Mouse (Mus musculus) E14TG2a.4 (cell line): ENCODE measurements at regions not wholly inside any gene's neighbourhood (a gene's known extent, or its start where the extent isn't known, plus 50 kb on each side); places are given as distances from the start of the nearest gene placed in this dataset.

Experiments used
- H3K27me3 ChIP-seq: 2 replicates; pipeline ENCODE4 v1.6.1; 2014; ENCODE audit warnings: low read length, control low read depth; ENCODE audit not compliant: insufficient read depth
- H3K36me3 ChIP-seq: 2 replicates; pipeline ENCODE4 v1.6.1; 2014; ENCODE audit warnings: low read length, control low read depth; ENCODE audit not compliant: insufficient read depth
- H3K4me1 ChIP-seq: replicated peaks from 2 replicates; pipeline ENCODE4 v1.6.1; 2014; ENCODE audit warnings: low read depth, low read length, control low read depth
- H3K4me3 ChIP-seq: replicated peaks from 2 replicates; pipeline ENCODE4 v1.5.1; 2014; ENCODE audit warnings: mild to moderate bottlenecking, low read length
- H3K9me3 ChIP-seq: 2 replicates; pipeline ENCODE4 v1.6.1; 2014; ENCODE audit warnings: low read length, control low read depth
- CTCF ChIP-seq: conservative IDR thresholded peaks from 2 replicates; pipeline ENCODE4 v1.5.1; 2014; ENCODE audit warnings: low read length
- NANOG ChIP-seq: IDR thresholded peaks from 2 replicates; pipeline ENCODE4 v1.6.1; 2014; ENCODE audit warnings: borderline replicate concordance, low read length, mixed read lengths
- POU5F1 ChIP-seq: IDR thresholded peaks from 2 replicates; pipeline ENCODE4 v1.6.1; 2014; ENCODE audit warnings: low read length, borderline replicate concordance

DNA sequence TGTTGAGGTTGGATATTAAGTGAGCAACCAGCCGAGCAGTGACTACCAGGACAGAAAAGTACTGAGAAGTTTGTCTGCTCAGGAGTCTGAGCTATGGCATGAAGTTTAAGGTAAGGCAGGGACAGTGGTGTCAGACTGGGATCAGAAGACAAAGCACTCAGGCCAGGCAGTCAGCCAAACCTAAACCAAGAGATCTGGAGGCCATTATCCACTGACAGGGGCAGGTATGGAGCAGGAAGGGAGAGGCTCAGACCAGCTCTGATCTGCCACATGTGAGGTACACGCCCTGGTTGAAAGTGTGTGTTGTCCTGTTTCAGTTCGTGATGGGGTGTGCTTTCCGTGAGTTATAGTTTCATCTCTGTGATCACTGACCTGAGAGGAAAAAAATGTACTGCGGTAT is 437.2 kb upstream of the Trpc7 start:
- H3K27me3 ChIP-seq: no peaks in the 10 kb centered on the region
- H3K4me1 ChIP-seq: peaks cover 18% of the 10 kb centered on the region
- no peaks in the 10 kb centered on the region for H3K36me3 ChIP-seq
- H3K9me3 ChIP-seq: peaks cover 26% of the 10 kb centered on the region
- TF ChIP-seq POU5F1 (no peak), CTCF (no peak), NANOG (no peak)
- H3K4me3 ChIP-seq: no peak overlapping the region

DNA sequence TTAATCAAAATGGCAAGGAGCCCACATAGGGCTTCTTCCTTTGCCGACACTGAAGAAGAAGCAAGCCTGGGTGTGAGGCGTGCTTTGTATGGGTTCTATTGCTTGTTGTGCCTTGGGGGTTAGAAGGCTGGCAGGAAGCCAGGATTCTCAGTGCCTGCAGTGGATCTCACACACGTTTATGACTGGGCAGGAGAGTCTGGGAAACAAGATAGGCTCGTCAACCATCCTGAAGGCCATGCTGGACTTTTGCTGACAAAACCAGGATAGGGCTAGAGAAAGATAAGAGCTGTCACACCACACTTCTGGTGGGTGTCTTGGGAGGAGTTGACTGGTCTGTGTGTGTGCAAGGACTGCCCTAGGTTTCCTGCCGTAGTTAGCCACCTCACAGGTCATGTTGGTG is 436.1 kb upstream of the Trpc7 start:
- Histone ChIP-seq H3K4me1 (peaks cover 24% of the 10 kb centered on the region), H3K27me3 (no peaks in the 10 kb centered on the region), H3K9me3 (peaks cover 18% of the 10 kb centered on the region; the same call in 1 of the 2 replicates), H3K4me3 (no peak overlapping the region), H3K36me3 (no peaks in the 10 kb centered on the region)
- no peak for TF ChIP-seq NANOG
- no peak for TF ChIP-seq POU5F1
- no peak for TF ChIP-seq CTCF

DNA sequence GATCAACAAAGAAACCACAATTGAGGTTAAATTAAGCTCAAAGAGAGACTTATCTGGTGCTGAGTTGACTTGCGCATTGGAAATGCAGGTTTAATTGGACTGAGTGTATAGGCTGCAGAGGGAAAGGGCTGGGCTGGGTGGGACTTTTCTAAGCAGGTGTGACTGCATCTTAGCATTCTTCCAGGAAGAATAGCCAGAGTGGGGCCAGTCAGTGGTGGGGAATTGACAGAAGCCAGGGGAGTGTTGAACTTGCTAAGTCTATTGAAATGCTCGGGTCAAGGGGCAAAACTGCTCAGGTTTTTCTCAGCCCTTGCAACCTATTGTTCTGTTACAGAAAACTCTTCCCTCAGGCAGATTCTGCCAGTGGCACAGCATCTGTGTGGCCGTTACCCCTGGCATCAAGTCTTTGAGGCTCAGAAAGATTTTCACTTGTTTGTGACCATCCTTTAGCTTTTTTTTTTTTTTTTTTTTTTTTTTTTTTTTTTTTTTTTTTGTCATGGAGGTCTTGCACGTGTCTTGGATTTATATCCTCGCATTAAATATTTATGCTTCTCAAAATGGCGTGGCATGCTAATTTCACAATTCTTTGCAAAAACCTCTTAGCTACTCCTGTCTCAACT is 429.6 kb upstream of the Trpc7 start:
- Histone ChIP-seq H3K36me3 (no peaks in the 10 kb centered on the region), H3K9me3 (peaks cover 7% of the 10 kb centered on the region; the same call in 1 of the 2 replicates), H3K27me3 (no peaks in the 10 kb centered on the region), H3K4me1 (peaks cover 46% of the 10 kb centered on the region), H3K4me3 (no peak overlapping the region)
- TF ChIP-seq POU5F1 (no peak), NANOG (no peak), CTCF (no peak)

DNA sequence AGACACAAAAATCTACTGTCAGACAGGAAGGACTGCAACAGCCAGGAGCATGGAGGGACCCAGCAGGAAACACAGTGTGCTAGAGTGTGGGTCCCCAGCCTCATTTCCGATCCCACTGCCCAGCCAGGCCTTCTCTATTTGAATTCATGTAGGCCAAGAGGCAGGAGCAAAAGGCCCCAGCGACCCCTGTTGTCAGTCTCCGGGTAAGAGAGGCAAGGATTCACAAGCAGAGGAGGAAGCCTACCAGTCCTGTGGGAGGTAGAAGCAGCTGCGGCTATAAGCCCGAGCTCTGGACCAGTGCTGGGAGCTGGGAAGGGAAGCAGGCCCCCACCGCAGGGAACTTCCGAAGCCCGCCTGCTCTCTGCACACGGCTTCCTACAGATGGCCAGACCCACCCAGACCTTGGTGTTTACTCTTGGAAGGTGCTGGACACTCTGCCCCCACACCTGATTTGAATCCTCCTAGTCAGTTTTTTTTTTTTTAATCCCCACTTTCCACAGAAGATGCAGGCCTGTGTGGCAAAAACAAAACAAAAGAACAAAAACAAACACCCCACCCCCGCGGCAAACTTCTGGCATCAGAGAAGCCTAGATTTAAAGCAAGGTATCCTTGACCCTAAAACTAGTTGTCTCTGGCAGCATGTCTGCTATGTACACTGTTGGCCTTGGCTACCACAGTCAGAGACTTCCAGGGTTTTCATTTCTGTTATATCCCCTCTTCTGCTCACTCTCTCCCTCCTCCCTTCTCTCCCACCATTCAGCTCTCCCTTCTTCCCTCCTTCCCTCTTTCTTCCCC is 420.6 kb upstream of the Trpc7 start:
- no peak for TF ChIP-seq NANOG
- TF ChIP-seq CTCF: no peak
- no peaks in the 10 kb centered on the region for H3K36me3 ChIP-seq
- H3K27me3 ChIP-seq: peaks cover 3% of the 10 kb centered on the region; the same call in 1 of the 2 replicates
- peaks cover 38% of the 10 kb centered on the region for H3K4me1 ChIP-seq
- H3K4me3 ChIP-seq: no peak overlapping the region
- 0 out of 2 replicates have a peak, but pooled peaks cover 5% of the 10 kb centered on the region for H3K9me3 ChIP-seq

DNA sequence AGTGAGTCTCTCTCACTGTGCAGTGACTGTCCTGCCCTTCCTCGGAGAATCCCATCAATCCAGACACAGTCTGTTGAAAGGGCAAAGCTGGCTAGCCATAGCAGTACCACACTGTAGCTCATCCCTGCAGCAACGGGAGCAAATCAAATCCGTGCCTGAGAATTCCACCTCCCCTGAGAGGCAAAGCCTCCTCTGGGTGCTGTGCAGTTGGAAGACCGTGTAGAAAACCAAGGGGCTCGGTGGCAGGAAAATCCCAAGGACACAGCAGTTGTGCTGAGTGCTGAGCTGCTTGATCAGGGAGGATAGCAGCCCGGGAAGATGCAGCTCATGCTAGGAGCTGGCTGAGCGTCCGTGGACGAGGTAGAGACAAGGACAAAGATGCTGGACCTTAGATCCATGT is 418.7 kb upstream of the Trpc7 start:
- H3K27me3 ChIP-seq: peaks cover 3% of the 10 kb centered on the region; the same call in 1 of the 2 replicates
- H3K4me1 ChIP-seq: peaks cover 45% of the 10 kb centered on the region
- TF ChIP-seq CTCF (no peak), POU5F1 (no peak), NANOG (no peak)
- H3K4me3 ChIP-seq: no peak overlapping the region
- H3K9me3 ChIP-seq: 0 out of 2 replicates have a peak, but pooled peaks cover 5% of the 10 kb centered on the region
- H3K36me3 ChIP-seq: no peaks in the 10 kb centered on the region

DNA sequence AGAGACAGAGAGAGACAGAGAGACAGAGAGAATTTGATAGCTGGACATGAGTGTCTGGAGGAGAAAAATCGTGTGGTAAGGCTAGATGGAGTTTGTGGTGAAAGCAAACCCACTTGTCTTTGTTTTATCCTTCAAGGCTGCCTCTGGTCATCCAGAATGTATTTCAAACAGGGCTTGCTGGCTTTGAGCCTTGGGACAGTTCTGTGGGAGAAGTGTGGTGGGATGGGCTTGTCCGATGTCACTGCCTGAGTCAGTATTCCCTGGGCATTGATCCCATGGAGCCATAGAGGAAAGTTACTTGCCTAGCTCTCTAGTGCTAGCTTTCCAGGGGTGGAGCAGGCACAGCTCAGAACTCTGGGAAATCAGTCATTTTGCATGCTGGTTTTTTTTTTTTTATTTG is 417.9 kb upstream of the Trpc7 start:
- H3K4me3 ChIP-seq: no peak overlapping the region
- no peaks in the 10 kb centered on the region for H3K36me3 ChIP-seq
- TF ChIP-seq CTCF (no peak), NANOG (no peak), POU5F1 (no peak)
- peaks cover 46% of the 10 kb centered on the region for H3K4me1 ChIP-seq
- H3K27me3 ChIP-seq: peaks cover 3% of the 10 kb centered on the region; the same call in 1 of the 2 replicates
- 0 out of 2 replicates have a peak, but pooled peaks cover 5% of the 10 kb centered on the region for H3K9me3 ChIP-seq

DNA sequence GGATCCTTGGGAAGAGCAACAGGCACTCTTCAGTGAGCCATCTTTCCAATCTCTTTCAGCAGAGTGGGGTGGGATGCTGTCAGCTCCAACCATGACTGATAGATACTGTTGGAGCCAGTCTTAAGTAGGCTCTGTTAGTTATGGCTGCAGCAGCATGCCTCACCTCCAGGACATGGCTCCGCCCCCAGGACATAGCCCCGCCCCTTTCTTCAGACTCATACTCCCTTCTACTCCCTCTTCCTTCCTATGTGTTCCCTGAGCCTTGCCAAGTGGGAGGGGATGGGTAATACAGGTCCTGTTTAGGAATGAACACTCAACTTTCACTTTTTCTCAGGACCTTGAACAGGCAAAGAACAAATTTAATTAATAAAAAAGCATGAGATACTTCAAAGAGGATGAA is 415.4 kb upstream of the Trpc7 start:
- peaks cover 4% of the 10 kb centered on the region; the same call in 1 of the 2 replicates for H3K27me3 ChIP-seq
- H3K9me3 ChIP-seq: 0 out of 2 replicates have a peak, but pooled peaks cover 5% of the 10 kb centered on the region
- TF ChIP-seq CTCF: no peak
- no peaks in the 10 kb centered on the region for H3K36me3 ChIP-seq
- peaks cover 44% of the 10 kb centered on the region for H3K4me1 ChIP-seq
- no peak overlapping the region for H3K4me3 ChIP-seq

DNA sequence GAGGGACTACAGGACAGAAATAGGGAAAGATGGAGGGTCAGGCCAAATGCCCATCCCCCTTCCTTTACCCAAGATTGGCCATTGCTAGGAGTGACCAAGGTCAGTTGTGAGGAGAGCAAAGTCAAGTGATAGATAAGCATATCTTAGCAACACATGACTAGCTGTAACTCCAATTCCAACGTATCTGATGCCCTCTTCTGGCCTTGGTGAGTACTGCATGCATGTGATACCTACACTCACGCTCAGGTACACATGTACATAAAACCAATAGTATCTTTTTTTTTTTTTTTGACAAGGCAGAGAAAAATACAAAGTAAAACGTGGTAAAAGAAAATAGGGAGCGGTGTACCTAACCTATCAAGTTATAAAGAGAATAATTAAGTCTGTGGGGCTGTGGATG is 413.8 kb upstream of the Trpc7 start:
- peak; percentile 55 for TF ChIP-seq CTCF
- no peak for TF ChIP-seq NANOG
- Histone ChIP-seq H3K4me3 (no peak overlapping the region), H3K9me3 (0 out of 2 replicates have a peak, but pooled peaks cover 2% of the 10 kb centered on the region), H3K4me1 (peaks cover 37% of the 10 kb centered on the region), H3K27me3 (peaks cover 5% of the 10 kb centered on the region; the same call in 1 of the 2 replicates), H3K36me3 (no peaks in the 10 kb centered on the region)
